Comparison of ENCODE assay signal across 9 mouse cellular contexts in genomic region chr2:5577399-5578129, GRCm38 (mm10).
DNase-seq lines count a peak whose midpoint lies in the region; ATAC-seq and TF ChIP-seq lines count a peak whose summit lies in the region.
"Had no signal": no experiment of that assay in that cellular context is flagged by ENCODE, and none has a peak within 500 bp of the region (broad histone marks: within the 10 kb centered on the region; RNA-seq: fewer than 3 reads in every experiment).

No protein-coding gene starts in this region.

- H3K4me2 ChIP-seq in heart, postnatal 0 days (ENCODE audit: low read depth, low read length) = no peak overlapping the region
- H3K4me2 ChIP-seq in lung, embryonic 14.5 days = no peak overlapping the region
- H3K4me2 ChIP-seq: liver, embryonic 11.5 days had no signal

- H3K9ac ChIP-seq in heart, postnatal 0 days (replicated peaks; ENCODE audit: low read depth, low read length) = no peak overlapping the region
- no peak overlapping the region for H3K9ac ChIP-seq in lung, embryonic 14.5 days

- H3K4me1 ChIP-seq in heart, postnatal 0 days (ENCODE audit: control insufficient read depth, insufficient read depth) = peaks cover 8% of the 10 kb centered on the region
- 0 out of 2 replicates have a peak, but pooled peaks cover 3% of the 10 kb centered on the region for H3K4me1 ChIP-seq in lung, embryonic 14.5 days (ENCODE audit: insufficient read depth)

- no peak for TF ChIP-seq CTCF in heart, postnatal 0 days (IDR thresholded peaks at IDR 0.05; ENCODE audit: low read depth)
- no peak for TF ChIP-seq CTCF in lung, embryonic 14.5 days (IDR thresholded peaks at IDR 0.05; ENCODE audit: low read depth)

- no peaks in the 10 kb centered on the region for H3K36me3 ChIP-seq in heart, postnatal 0 days (replicated peaks; ENCODE audit: control insufficient read depth, insufficient read depth, low read length)
- no peaks in the 10 kb centered on the region for H3K36me3 ChIP-seq in lung, embryonic 14.5 days (ENCODE audit: insufficient read depth)

- H3K27me3 ChIP-seq in heart, postnatal 0 days (ENCODE audit: control insufficient read depth, insufficient read depth, low read length) = no peaks in the 10 kb centered on the region
- H3K27me3 ChIP-seq in lung, embryonic 14.5 days (ENCODE audit: insufficient read depth, low read length) = no peaks in the 10 kb centered on the region

- no peak overlapping the region for H3K4me3 ChIP-seq in heart, postnatal 0 days (ENCODE audit: low read depth, low read length)
- no peak overlapping the region for H3K4me3 ChIP-seq in lung, embryonic 14.5 days (ENCODE audit: low read depth, low read length)
- H3K4me3 ChIP-seq: erythroblast, embryonic 14.5 days had no signal

- H3K9me3 ChIP-seq in heart, postnatal 0 days (replicated peaks; ENCODE audit: control insufficient read depth, low read length) = no peaks in the 10 kb centered on the region
- H3K9me3 ChIP-seq in lung, embryonic 14.5 days (ENCODE audit: low read depth, low read length) = no peaks in the 10 kb centered on the region

- 46% methylated on average over 9 of the region's 9 CpGs for WGBS in heart, postnatal 0 days
- 51% methylated on average over 9 of the region's 9 CpGs for WGBS in lung, embryonic 14.5 days

- peak overlapping the region; percentile 30; the same call in 1 of the 2 replicates for H3K27ac ChIP-seq in heart, postnatal 0 days (ENCODE audit: low read depth)
- peak overlapping the region; percentile 69; the same call in 1 of the 2 replicates for H3K27ac ChIP-seq in lung, embryonic 14.5 days (ENCODE audit: low read depth)

- DNase-seq in MN1 (ENCODE audit: low spot score) = peak; percentile 61
- DNase-seq in adipocyte (ENCODE audit: low spot score) = peak; percentile 28
- DNase-seq in heart, postnatal 0 days (ENCODE audit: low spot score) = peak; percentile 52
- DNase-seq in lung, embryonic 14.5 days = peak; percentile 89
- DNase-seq in thymus, adult 18-20 months = no peak
- DNase-seq in adrenal gland, postnatal 25 days = no peak

- no peak for TF ChIP-seq EP300 in heart, postnatal 0 days (IDR thresholded peaks at IDR 0.05; ENCODE audit: low read depth)

- ATAC-seq in heart, postnatal 0 days (ENCODE audit: insufficient read depth, low read depth) = no peak
- ATAC-seq in lung, embryonic 14.5 days (ENCODE audit: insufficient read depth) = peak; percentile 83
- ATAC-seq in erythroid progenitor cell, adult 5-6 weeks (replicated peaks; ENCODE audit: low FRiP score, poor library complexity, severe bottlenecking) = no peak

Comparison
In these comparisons a context has a peak if more than half of its experiments do, and no peak if none do; other contexts are left out.
1. DNase-seq: peak in MN1 (single experiment), adipocyte (single experiment), heart, postnatal 0 days (single experiment) and lung, embryonic 14.5 days (single experiment); none in thymus, adult 18-20 months (0 of 2) and adrenal gland, postnatal 25 days (single experiment).